Comparison of ENCODE assay signal across 23 mouse cellular contexts in the genomic region with DNA sequence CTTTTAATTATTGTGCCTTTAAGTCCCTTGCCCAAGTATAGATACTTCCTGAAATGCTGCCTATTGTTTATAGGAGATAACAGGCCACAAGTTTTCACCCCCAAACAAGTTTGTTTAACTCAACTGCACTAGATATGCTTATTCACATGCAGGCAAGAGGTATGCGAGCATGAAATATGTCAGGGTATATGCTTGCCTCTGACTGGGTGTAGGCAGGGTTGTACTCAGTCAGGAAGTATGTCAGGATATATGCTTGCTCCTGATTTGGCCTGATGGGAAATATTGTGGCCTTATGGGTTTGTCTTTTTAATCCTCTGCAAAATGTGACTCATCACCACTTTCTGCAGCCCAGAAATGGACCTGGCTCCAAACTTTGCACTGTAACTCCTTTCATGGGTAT.
DNase-seq lines count a peak whose midpoint lies in the region; TF ChIP-seq lines count a peak whose summit lies in the region.
"Had no signal": no experiment of that assay in that cellular context is flagged by ENCODE, and none has a peak within 500 bp of the region (broad histone marks: within the 10 kb centered on the region; RNA-seq: fewer than 3 reads in every experiment).

No protein-coding gene starts in this region.

- no peak for TF ChIP-seq CTCF in MEL (IDR thresholded peaks at IDR 0.05 in 2 of 3, conservative IDR thresholded peaks at IDR 0.05 in 1 of 3; ENCODE audit: control insufficient read depth in 1 of 3, insufficient read depth in 1 of 3, low read depth in 2 of 3, low read length in 3 of 3, poor library complexity in 1 of 3, severe bottlenecking in 1 of 3)
- TF ChIP-seq CTCF in embryonic fibroblast, embryonic 13.5 days (IDR thresholded peaks at IDR 0.05; ENCODE audit: borderline replicate concordance, insufficient read depth, low read length): no peak
- TF ChIP-seq CTCF in cerebellum, adult 2 months (IDR thresholded peaks at IDR 0.05; ENCODE audit: borderline replicate concordance, insufficient read depth, low read depth, low read length): no peak

- H3K9me3 ChIP-seq in MEL (replicated peaks; ENCODE audit: insufficient read depth, low read length): no peaks in the 10 kb centered on the region
- H3K9me3 ChIP-seq: G1E had no signal

- H3K36me3 ChIP-seq in MEL (ENCODE audit: control insufficient read depth in 1 of 2, insufficient read depth in 2 of 2, low read length in 2 of 2): no peaks in the 10 kb centered on the region
- H3K36me3 ChIP-seq: G1E had no signal

- TF ChIP-seq RAD21 in MEL (IDR thresholded peaks at IDR 0.05; ENCODE audit: low read depth, low read length): no peak

- no peak overlapping the region for H3K4me3 ChIP-seq in MEL (ENCODE audit: control insufficient read depth in 1 of 2, insufficient read depth in 1 of 2, low read depth in 2 of 2, low read length in 2 of 2)
- H3K4me3 ChIP-seq in embryonic fibroblast, embryonic 13.5 days (ENCODE audit: insufficient read depth, low read length): no peak overlapping the region
- no peak overlapping the region for H3K4me3 ChIP-seq in cerebellum, adult 2 months (replicated peaks; ENCODE audit: insufficient read depth, low read depth, low read length)

- no peak for TF ChIP-seq POLR2A in MEL (IDR thresholded peaks at IDR 0.05; ENCODE audit: control insufficient read depth in 1 of 2, insufficient read depth in 1 of 2, low read depth in 1 of 2, low read length in 2 of 2, poor library complexity in 1 of 2)
- no peak for TF ChIP-seq POLR2A in embryonic fibroblast, embryonic 13.5 days (IDR thresholded peaks at IDR 0.05; ENCODE audit: low read depth, low read length)
- no peak for TF ChIP-seq POLR2A in cerebellum, adult 2 months (IDR thresholded peaks at IDR 0.05; ENCODE audit: borderline replicate concordance, insufficient read depth, low read length)

- 91% methylated on average over 1 of the region's 1 CpGs for WGBS in cerebellum, adult 2 months

- H3K27me3 ChIP-seq in MEL (ENCODE audit: control insufficient read depth in 1 of 2, insufficient read depth in 2 of 2, low read length in 2 of 2): no peaks in the 10 kb centered on the region
- H3K27me3 ChIP-seq in cerebellum, adult 2 months (ENCODE audit: control insufficient read depth, insufficient read depth, low read length): no peaks in the 10 kb centered on the region
- H3K27me3 ChIP-seq: CH12.LX, Patski had no signal

- TF ChIP-seq EP300 in MEL (IDR thresholded peaks at IDR 0.05; ENCODE audit: low read depth in 1 of 2, low read length in 2 of 2): no peak

- no peak overlapping the region for H3K27ac ChIP-seq in MEL (ENCODE audit: control insufficient read depth, low read depth, low read length)
- peak overlapping the region; percentile 47; the same call in 1 of the 2 replicates for H3K27ac ChIP-seq in embryonic fibroblast, embryonic 13.5 days (ENCODE audit: insufficient read depth, low read length)
- no peak overlapping the region for H3K27ac ChIP-seq in cerebellum, adult 2 months (ENCODE audit: insufficient read depth, low read length)

- no peak overlapping the region for H3K9ac ChIP-seq in MEL (ENCODE audit: control insufficient read depth, low read depth, low read length, poor library complexity, severe bottlenecking)

- no peaks in the 10 kb centered on the region for H3K4me1 ChIP-seq in MEL (ENCODE audit: control insufficient read depth in 1 of 2, insufficient read depth in 2 of 2, low read length in 2 of 2)
- H3K4me1 ChIP-seq in embryonic fibroblast, embryonic 13.5 days (ENCODE audit: control insufficient read depth, insufficient read depth, low read length): no peaks in the 10 kb centered on the region; the same call in 1 of the 2 replicates
- H3K4me1 ChIP-seq in cerebellum, adult 2 months (ENCODE audit: control insufficient read depth, insufficient read depth, low read length): no peaks in the 10 kb centered on the region

- H3K79me2 ChIP-seq in MEL (ENCODE audit: control insufficient read depth, insufficient read depth, low read length, poor library complexity): no peaks in the 10 kb centered on the region

- peak; percentile 39 for DNase-seq in 3T3-L1 (ENCODE audit: low read depth, low spot score)
- peak; percentile 95 for DNase-seq in 416B (ENCODE audit: low read depth)
- DNase-seq in MEL (ENCODE audit: low read depth, low spot score): peak; percentile 7
- DNase-seq in cerebellum, adult 2 months: no peak
- DNase-seq in right cerebral cortex, postnatal 4 days: no peak
- DNase-seq in lung, postnatal 14 days: no peak
- no peak for DNase-seq in layer of hippocampus, postnatal 14 days (ENCODE audit: low spot score in 2 of 2)
- DNase-seq: adrenal gland, adult 2 months; adrenal gland, adult 8-10 months; adrenal gland, postnatal 10 days; adrenal gland, postnatal 14 days; adrenal gland, postnatal 25 days; adrenal gland, postnatal 36 days; B cell, adult 2 months; cerebellum, adult 11 months; cerebellum, adult 11-12 months; cerebellum, adult 18-20 months; cerebellum, adult 8-10 months; cerebellum, adult 9-10 months had no signal

TF ChIP-seq in MEL, 35 proteins besides CTCF, POLR2A, EP300 and RAD21:
- TF ChIP-seq MXI1 (IDR thresholded peaks at IDR 0.05; ENCODE audit: low read depth, low read length): no peak
- no peak for TF ChIP-seq NELFE (IDR thresholded peaks at IDR 0.05; ENCODE audit: low read depth, low read length)
- TF ChIP-seq MAZ (IDR thresholded peaks at IDR 0.05; ENCODE audit: low read depth, low read length): no peak
- no peak for TF ChIP-seq TBP (IDR thresholded peaks at IDR 0.05; ENCODE audit: low read depth, low read length)
- TF ChIP-seq BHLHE40 (IDR thresholded peaks at IDR 0.05; ENCODE audit: borderline replicate concordance, low read depth, low read length): no peak
- no peak for TF ChIP-seq JUND (IDR thresholded peaks at IDR 0.05; ENCODE audit: low read depth, low read length)
- TF ChIP-seq POLR2AphosphoS2 (IDR thresholded peaks at IDR 0.05; ENCODE audit: low read length): no peak
- TF ChIP-seq ETS1 (IDR thresholded peaks at IDR 0.05; ENCODE audit: low read depth, low read length): no peak
- no peak for TF ChIP-seq TCF12 (IDR thresholded peaks at IDR 0.05; ENCODE audit: low read depth, low read length)
- TF ChIP-seq POLR2AphosphoS5 (IDR thresholded peaks at IDR 0.05; ENCODE audit: borderline replicate concordance, low read depth, low read length): no peak

Comparison
In these comparisons a context has a peak if more than half of its experiments do, and no peak if none do; other contexts are left out.
1. DNase-seq: peak in 3T3-L1 (single experiment), 416B (single experiment) and MEL (single experiment); none in cerebellum, adult 2 months (0 of 2), right cerebral cortex, postnatal 4 days (single experiment), lung, postnatal 14 days (single experiment) and layer of hippocampus, postnatal 14 days (0 of 2).